Mouse (Mus musculus) right cerebral cortex, postnatal 10 days (tissue): ENCODE results near the gene Pcolce2.

Experiments
- DNase-seq, 2 experiments: peaks; one replicate each; pipeline ENCODE4 v3.0.0; 2021; ENCODE audit warnings: low spot score in 2 of 2

The Pcolce2 gene

DNA sequence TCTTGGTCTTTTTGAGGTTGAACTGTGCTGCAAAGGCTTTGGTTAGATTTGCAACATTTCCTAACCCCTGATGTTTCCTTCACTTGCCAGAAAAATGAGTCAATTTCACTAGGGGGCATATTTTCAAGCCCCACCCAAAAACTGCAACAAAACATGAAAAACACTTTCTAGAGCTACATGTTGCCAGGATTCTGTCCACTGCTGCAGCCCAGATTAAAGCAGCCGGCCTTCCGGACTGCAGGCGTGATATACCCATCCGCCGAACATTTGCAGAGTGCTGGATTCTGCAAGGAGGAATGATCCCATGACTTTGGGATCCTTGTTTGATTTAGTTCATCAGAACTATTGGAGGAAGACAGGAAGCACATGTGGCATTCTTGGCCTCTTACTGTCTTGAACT is 17.0 kb downstream of the Pcolce2 start:
- no peak for DNase-seq

DNA sequence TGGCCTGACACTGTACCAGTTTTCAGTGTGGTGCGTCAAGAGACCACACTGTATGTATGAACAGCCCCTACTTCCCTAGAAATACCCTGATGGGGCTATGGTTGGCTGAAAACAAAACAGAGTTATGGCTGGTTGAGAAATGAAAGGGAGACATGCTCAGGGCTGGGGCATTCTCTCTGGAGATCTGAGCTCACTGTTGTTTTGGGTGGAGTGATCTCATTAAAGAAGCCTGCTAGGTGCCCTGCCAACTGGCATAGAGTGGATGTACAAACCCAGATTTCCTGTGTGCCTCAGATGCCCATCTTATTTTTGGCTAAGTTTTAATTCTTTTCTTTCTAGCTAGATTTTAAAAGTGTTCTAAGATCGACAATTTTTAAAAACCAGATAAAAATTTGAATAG is 20.5 kb downstream of the Pcolce2 start:
- DNase-seq, result no peak

DNA sequence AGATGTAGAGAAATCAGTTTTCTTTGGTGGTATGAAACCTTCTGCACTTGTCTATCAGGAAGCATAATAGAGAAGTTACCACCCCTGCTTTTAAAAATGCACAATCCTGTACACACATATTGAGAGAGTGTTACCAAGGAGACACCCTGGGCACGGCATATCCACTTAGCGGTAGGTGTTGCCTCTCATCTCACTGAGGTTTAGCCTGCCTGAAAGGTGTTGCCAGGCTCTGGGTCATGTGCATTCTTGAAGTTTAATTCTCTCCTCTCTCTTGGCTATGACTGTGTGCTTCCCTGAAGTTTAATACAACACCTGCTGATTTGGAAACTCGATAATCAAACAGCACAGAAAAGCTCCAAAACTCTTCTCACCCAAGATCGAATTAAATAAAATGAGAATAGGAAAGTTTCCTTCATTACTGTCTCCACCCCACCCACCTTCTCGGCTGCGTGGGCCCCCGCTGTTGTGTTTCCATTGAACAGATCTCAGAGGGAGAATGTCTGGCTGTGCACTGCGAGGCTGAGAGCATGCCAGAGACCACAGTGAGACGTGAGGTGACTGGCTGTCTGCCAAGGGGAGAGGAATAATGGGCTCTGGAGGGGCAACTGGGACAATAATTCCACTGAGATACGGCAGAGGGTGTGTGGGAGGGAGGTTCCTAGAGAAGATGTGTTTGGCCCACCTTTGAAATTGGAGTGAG is 27.0 kb downstream of the Pcolce2 start:
- DNase-seq, result peak; percentile 57 to 59

DNA sequence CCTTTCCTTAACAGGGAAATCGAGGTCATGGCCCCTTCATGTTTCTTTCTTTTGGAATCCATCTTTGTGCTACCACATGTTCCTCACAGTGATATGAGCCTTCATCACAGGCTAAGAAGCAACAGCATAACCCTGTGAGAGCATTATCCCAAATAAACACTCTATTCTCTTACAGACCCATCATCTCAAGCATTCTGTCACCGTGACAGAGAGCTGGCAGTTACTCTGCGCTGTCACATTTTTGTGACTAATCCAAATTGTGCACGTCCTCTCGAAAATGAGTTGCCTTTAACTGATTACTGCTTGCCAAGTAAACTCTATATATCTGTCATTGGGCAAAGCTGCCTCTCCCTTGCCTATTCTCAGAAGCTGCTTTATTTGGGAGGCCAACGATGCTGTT is 28.4 kb downstream of the Pcolce2 start:
- no peak for DNase-seq

DNA sequence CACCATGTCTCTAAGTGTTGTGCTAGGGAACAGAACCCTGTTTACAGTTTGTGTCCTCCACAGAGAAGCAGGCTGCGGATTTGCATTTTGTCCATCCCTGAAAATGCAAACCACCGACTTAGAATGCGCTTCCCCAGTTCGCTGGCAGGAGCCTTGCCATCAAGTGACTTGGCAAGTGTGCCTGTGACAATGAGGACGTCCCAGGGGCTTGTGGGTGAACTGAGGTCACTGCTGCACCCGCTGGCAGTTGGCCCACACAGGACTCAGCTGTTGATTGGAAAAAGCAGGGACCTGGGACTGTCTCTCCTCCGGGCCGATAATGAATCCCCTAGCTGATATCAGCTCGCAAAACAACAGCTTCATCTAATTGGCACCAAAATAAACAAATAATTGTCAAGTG is 30.4 kb downstream of the Pcolce2 start:
- peak; percentile 81 to 82 for DNase-seq

DNA sequence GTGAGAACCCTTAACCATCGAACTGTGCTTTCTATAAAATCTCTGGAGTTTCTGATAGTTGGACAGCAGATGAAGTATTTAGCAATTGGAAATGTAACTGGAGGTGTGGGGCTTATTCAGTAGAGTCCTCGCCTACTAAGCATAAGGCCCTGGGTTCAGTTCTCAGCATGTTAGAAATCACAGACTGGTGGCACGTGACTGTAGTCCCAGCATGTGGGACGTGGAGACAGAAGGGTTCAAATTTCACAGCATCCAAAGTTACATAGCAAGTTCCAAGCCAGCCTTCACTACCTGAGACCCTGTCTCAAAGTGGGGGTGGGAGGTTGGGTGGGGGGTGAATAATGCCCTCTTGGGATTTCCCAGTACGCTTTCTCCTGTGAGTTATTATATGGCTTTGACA is 30.9 kb downstream of the Pcolce2 start:
- no peak for DNase-seq

DNA sequence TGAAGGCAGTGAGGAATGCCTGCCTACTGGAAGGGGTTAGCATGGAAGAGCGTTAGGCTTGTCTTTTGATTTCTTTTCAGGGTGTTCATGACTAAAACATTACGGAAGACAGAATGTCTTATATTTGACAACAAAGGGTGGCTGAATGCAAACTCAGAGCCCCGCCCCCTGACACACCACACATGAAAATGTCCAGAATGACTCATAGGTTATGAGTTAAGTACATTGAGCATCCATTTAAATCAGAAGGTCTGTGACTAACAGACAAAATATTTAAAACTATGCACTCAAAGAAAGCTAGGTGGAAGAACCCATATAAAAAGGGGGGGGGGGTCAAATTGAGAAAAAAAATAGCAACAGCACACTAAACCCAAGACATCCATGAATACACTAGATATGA is 34.9 kb downstream of the Pcolce2 start:
- no peak for DNase-seq

DNA sequence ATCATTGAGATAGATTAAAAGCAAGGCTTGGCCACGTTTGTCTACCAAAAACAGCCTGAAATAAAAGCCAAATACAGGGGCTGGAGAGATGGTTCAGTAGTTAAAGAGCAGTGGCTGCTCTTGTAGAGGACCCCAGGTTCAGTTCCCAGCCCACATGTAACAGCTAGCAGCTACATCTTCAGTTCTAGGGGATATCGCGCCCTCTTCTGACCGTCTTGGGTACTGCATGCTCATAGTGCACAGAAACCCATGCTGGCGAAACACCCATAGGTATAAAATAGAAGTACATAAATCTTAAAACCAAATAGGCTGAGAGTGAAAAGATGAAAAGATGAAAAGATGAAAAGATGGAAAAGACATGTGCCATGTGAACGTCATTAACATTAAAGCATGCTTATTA is 35.4 kb downstream of the Pcolce2 start:
- no peak for DNase-seq

DNA sequence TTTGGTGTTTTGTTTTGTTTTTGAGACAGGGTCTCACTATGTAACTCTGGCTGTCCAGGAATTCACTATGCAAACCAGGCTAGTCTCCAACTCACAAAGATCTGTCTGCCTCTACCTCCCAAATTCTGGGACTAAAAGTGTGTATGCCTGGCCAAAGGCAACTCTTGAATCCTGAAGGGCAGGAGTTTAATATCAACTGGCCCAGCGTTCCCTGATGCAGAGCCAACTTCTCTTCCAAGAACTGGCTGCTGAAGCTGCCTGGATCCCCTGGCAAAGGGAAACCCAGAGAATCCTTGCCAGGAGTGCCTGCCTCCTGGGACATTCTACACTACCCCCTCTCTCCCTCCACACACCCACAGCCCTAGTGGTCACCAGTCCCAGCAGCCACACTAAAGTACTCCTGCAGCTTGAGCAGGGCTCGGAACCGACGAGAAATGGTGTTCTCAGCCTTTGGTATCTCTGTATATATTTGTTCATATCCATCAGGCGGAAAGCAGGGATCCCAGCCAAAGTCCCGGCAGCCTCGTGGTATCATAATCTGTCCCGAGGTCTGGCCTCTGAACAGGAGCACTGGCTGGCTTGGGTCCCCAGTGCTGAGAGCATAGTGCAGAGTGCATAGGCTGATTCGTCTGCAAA is 37.8 kb downstream of the Pcolce2 start:
- DNase-seq, result peak; percentile 62

DNA sequence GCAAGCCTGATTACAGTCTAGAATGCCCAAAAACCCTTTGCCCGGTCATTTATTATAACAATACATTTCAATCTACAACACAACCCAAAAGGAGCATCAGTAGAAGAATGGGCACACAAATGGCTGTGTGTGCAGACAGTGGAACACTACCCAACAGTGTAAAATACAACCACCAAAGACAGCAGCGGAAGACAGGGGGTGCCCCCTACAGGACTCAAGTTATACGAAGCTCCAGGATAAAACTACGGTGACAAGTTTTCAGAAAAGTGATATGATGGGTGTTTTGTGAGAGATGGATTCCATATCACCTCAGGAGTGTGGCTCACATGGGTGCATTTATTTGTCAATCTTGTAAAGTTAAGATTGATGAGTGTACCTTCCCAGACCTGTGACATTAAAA is 38.6 kb downstream of the Pcolce2 start:
- no peak for DNase-seq

DNA sequence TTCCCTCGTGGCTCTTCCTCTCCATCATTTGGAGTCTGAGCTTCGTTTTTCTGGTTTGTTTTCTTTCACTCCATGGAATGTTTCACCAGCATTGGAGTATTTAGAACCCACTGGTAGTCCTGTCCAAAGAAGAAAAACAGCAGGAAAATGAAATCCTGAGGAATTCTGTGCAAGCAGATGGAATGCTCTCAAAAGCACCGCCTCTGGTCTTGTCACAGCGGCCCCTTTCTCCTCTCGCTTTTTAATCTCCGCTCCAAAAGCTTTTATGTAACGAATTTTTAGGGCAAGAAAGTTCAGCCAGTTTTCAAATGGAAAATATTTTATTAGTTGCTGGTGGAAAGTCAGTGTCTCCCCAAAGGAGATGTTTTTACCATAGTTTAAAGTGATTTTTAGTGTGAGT is 42.6 kb downstream of the Pcolce2 start:
- no peak for DNase-seq

DNA sequence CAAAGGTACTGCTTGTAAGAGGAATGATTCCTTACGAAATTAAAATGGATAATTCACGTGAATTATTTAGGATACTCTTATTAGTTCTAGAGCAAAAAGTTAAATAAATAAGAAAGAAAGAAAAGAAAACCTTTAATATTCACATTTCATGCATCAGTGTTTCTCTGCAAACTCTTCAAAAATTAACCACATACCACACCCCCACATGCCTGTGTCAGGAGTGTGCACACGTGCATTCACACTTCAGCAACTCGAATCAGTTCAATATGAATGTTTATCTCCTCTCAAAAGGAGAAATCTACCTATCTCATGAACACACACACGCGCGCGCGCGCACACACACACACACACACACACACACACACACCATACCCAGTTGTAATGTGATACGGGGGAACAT is 43.3 kb downstream of the Pcolce2 start:
- no peak for DNase-seq

DNA sequence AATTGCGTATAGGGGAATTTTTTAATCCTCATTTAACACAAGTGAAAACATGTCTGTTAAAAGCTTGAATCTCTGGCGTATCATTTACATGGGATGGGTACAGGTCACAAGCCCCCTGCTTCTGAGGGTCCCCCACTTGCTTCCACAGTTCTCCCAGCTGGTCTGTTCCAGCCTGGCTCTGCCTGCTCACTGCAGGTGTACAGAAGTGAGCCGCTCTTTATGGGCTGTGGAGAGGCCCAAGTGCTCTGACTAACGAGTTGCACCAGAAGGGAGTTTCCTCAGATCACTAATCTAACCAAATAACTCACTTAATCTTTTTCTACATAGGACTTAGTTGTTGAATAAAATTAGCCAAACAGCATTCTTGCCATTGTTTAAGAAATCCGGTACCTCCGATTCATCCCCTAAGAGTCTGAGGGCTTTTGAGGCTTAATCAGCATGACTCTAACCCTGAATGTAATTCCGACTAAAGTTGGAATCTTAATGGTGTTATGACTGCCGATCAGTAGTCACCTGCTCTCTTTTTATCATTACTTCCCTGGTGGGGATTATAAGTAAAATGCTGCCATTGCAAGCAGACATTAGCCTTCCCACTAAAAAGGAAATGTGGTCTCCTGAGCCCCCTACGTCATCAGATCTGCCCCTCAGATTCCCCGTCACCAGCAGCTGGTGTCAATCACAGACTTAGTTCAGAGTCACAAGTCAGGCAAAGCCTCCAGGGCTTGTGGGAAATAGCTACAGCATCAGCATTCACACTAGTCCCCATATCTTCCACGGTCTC is 48.4 kb downstream of the Pcolce2 start:
- DNase-seq, result no peak

DNA sequence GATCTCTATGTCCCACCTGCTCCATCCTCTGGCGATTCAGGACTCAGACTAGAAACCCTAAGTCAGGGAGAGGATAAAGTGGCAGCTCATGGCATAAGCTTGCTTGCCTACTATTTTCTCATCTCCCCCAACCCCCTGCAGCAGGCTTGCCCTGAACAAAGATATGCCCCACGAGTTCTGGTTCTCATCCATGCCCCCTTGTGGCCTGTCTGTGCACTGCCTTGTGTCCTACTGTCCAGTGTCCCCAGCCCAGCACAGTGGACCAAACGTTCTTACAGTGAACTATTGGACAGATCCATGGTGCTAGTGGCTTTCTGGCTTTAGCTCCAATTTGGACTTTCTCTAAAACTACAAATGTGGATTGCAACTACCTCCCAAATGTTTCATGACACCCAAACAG is 50.7 kb downstream of the Pcolce2 start:
- no peak for DNase-seq

DNA sequence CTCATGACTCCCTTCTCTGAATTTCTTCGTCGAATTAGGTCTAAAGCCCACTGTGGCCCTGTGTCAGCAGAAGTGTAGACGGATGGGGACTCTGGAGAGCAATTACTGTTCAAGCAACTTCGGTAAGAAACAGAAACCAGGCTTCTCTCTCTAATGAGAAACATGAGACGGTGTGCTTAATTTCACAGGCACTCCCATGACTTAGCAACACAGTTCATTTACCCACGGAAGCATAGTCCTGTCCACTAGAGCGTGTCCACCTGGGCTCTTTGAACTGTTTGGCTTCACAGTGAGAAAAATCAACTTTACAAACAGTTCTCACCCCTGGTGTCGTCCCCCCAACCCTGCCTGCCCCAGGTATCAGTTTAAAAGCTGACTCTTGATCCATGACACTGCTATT is 55.4 kb downstream of the Pcolce2 start:
- no peak for DNase-seq

DNA sequence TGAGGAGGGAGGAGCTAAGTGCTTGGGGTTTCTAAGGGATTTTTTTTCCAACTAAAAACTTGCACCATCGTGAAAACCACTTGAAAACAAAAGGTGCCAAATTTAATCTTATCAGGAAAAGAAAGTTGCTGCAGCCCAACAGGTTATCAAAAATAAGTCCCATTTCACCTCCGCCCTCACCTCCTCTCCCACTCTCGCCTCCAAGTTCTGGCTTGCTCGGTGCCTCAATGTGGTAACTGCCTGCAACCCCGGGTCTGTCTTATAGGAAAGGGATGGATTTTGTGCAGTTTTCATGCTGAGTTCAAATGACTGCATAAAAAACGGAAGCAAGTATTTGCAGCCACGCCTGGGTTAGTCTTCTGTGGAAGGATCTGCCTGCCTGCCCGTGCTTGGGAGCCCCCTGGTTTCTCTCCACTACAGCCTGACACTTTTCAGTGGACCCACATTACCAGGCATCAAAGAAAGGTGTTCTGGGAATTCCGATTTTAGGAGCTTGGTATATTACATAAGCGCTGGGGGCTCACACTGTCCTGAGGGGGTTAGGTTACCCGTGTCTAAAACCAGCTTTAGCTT is 56.2 kb downstream of the Pcolce2 start:
- DNase-seq, result no peak

DNA sequence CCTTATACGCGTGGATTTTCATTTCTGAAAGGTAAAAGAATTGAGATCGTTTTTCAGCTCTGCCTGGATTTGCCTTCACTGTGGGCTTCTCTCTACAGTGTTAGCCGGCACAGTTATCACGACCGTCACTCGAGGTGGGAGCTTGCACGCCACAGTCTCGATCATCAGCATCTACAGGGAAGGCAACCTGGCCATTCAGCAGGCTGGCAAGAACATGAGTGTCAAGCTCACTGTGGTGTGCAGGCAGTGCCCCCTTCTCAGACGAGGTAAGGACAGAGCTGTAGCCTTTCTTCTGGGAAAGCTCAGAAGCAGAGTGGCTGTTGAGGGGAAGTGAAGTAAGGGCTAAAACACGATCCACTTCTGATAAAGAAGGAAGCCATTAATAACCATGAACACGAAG is 57.1 kb downstream of the Pcolce2 start:
- no peak for DNase-seq

DNA sequence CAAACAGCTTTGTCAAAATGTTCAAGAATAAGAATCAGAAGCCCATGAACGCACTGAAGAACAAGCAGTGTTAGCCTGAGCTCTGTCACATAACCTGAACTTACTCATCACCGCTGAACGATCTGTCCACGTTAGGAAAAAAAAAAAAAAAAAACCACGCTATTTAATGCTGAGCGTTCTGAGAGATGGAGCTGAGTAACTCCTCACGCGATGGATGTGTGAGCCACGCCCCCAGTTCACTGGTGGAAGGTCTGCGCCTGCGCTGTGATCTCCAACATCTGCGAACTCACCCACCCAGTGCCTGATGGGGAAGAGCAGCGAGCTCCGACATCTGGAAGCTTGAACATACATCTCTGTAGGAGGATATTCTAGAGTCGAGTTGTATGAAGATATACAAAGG is 57.6 kb downstream of the Pcolce2 start:
- DNase-seq, result no peak

DNA sequence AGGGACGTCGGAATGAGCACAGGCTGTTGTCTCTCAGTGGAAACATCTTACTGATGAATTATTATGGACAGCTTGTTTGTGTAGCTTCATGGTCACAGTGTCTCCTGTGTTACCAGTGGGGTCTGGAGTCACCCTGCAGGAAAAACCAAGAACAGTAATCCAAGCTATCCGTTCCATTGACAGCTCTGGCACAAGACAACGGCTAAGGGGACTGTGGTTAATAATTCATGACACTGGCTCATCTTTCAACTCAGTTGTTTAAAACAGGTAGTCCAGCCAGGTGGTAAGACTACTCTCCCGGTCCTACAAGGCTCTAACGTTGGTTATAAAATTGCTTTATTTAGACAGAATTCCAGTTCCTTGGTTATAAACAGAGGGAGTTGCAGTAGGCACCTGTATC is 59.2 kb downstream of the Pcolce2 start:
- no peak for DNase-seq

DNA sequence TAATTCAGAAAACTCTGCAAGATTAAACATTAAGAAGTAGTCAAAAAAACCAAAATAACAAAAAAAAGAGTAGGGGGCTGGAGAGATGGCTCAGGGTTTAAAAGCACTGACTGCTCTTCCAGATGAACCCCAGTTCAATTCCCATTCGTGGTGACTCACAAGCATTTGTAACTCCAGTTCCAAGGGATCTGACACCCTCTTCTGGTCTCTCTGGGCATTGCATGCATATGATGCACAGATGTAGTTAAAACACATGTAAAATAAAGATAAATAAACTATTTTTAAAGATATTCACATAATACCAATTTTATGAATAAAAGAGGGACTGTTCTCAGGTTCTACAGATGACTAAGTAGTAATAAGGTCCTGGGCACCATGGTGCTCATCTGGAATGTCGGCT is 60.4 kb downstream of the Pcolce2 start:
- peak; percentile 39 to 42 for DNase-seq

DNA sequence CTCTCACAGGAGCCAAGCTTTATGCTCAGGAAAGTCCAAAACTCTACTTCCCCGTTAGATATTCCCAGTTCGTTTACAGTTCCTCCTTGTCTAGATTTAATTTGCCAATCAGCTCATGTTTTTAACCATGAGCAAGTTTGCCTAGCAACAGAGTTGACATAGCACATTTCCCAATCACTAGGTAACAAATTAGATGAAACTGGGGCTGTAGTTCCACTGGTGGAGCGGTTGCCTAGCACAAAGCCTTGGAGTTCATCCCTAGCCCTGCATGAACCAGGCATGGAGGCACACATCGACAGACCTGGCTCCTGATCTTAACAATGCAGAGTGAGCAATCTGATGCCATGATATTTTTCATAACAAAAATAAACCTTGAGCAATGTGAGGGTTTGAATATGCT is 61.9 kb downstream of the Pcolce2 start:
- DNase-seq, result peak in 1 of 2 experiments; percentile 56

DNA sequence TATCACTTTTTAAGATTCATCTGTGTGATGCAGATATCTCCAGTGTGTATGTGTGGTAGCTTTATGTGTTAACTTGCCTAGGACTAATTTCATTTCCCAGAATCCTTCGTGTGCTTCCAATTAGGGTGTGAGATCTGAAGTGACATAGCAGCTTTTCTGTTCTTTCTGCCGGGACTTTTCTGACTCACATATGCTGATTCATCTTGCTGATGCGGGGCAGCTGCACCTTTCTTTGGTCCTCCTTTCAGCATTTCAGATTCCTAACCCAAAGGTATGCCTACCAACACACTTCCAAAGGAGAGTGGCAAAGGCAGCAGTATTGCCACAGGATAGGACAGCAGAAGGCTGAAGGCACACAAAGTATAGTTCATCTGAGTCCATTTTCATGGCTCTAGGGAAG is 66.7 kb downstream of the Pcolce2 start:
- no peak for DNase-seq

DNA sequence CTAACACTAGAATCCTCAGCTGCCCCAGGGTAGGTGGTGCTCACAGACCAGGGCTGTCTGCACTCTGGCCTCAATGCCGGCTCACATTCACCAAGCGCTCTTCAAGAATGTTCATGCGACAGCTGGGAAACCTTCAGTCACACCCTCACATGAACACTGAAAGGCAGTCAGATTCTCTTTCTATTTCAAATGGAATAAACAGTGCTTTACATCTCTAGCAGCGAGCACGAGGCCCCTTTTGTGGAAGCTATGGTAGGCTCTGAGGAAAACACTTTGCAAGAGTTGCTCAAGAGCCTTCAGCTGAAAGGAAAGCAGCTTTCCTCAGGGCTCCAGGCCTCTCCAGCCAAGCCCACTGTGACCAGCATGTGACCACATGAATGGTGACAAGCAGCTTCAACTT is 68.0 kb downstream of the Pcolce2 start:
- DNase-seq, result no peak
